Mouse (Mus musculus) kidney, embryonic 14.5 days (tissue): ENCODE measurements around the gene Pard3b. TPM values are rescaled to one million over a fixed set of nuclear protein-coding genes. Genes with fewer than 3 reads are reported as not detected.

ENCODE experiments used
- ATAC-seq: fragments of 200-750 bp; cut with Nextera tagmentation; 2 replicates; pipeline ENCODE4 v1.8.0; 2017; ENCODE audit warnings: moderate number of reproducible peaks, mild to moderate bottlenecking, moderate TSS enrichment, moderate library complexity; ENCODE audit not compliant: low FRiP score, low TSS enrichment
- H3K27ac ChIP-seq: fragments of 300-500 bp; sonication (generic); 2 replicates; pipeline ENCODE4 v1.5.1; 2014; ENCODE audit warnings: low read depth, mild to moderate bottlenecking, low read length, moderate library complexity, mixed read lengths
- H3K27me3 ChIP-seq: fragments of 300-500 bp; sonication (generic); 2 replicates; pipeline ENCODE4 v1.6.1; 2014; ENCODE audit warnings: mild to moderate bottlenecking, low read length; ENCODE audit not compliant: control insufficient read depth, insufficient read depth
- H3K36me3 ChIP-seq: fragments of 300-500 bp; sonication (generic); 2 replicates; pipeline ENCODE4 v1.6.1; 2014; ENCODE audit warnings: low read length, mixed read lengths; ENCODE audit not compliant: control insufficient read depth, insufficient read depth
- H3K4me1 ChIP-seq: fragments of 300-500 bp; sonication (generic); 2 replicates; pipeline ENCODE4 v1.6.1; 2014; ENCODE audit warnings: low read length, mixed read lengths; ENCODE audit not compliant: control insufficient read depth, insufficient read depth
- H3K4me2 ChIP-seq: fragments of 300-500 bp; sonication (generic); replicated peaks from 2 replicates; pipeline ENCODE4 v1.6.1; 2014; ENCODE audit warnings: low read depth, mild to moderate bottlenecking, low read length
- H3K4me3 ChIP-seq: fragments of 300-500 bp; sonication (generic); 2 replicates; pipeline ENCODE4 v1.5.1; 2014; ENCODE audit warnings: mild to moderate bottlenecking, low read length
- H3K9ac ChIP-seq: fragments of 300-500 bp; sonication (generic); 2 replicates; pipeline ENCODE4 v1.6.1; 2014; ENCODE audit warnings: low read depth, mild to moderate bottlenecking, low read length, moderate library complexity
- H3K9me3 ChIP-seq: fragments of 300-500 bp; sonication (generic); 2 replicates; pipeline ENCODE4 v1.6.1; 2016; ENCODE audit warnings: low read length; ENCODE audit not compliant: control insufficient read depth
- WGBS: fragments of 180-500 bp; shearing (Covaris S2); extraction: QIAGEN DNeasy Blood & Tissue Kit; methylation state at CpG from one replicate; pipeline ENCODE4 v1.1.7; 2014; 5-methylcytosine and 5-hydroxymethylcytosine counted together
- polyA plus RNA-seq: library from polyadenylated mRNA; unstranded; fragments of >200 nt; fragmentation: Nextera tagmentation; extraction: Ambion mirVana; gene quantifications from 2 replicates; pipeline ENCODE4 v1.2.1, GENCODE M21; 2014

Pard3b gene
- polyA plus RNA-seq, 1 experiment from 2014 or later = 22.4 TPM

- Histone ChIP-seq H3K4me1 (no peaks in the 10 kb centered on the region), H3K4me3 (no peak overlapping the region), H3K27ac (no peak overlapping the region), H3K9ac (no peak overlapping the region), H3K4me2 (no peak overlapping the region), H3K9me3 (no peaks in the 10 kb centered on the region), H3K27me3 (no peaks in the 10 kb centered on the region), H3K36me3 (no peaks in the 10 kb centered on the region)
- WGBS = 87% methylated on average over 2 of the region's 2 CpGs
- no peak for ATAC-seq
These were observed 574.7 kb downstream of the Pard3b start for GRCm38 (mm10) chr1:62213285-62213684.

DNA sequence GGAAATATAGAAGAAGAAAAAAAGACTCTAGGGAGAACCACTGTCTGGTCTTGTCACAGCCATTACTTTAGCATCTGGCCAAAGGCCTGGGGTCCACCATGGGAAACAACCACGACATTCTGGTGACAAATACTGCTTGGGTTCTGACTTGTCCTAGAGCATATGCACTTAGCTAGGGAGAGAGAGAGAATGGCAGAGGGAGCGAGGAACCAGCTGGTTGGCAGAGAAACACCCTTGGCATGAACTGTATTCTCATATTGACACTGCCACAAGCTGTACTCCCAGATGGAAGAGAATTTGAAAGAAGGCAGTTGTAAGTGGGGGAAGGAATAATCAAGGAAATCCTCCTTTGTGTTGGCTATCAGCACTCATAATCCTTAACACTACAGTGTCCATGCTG is 577.2 kb downstream of the Pard3b start:
- H3K36me3 ChIP-seq = no peaks in the 10 kb centered on the region
- no peak overlapping the region for H3K27ac ChIP-seq
- H3K4me3 ChIP-seq = no peak overlapping the region
- H3K9me3 ChIP-seq = no peaks in the 10 kb centered on the region
- 70% methylated on average over 2 of the region's 2 CpGs for WGBS
- no peak for ATAC-seq
- H3K27me3 ChIP-seq = no peaks in the 10 kb centered on the region
- no peak overlapping the region for H3K9ac ChIP-seq
- H3K4me1 ChIP-seq = no peaks in the 10 kb centered on the region
- no peak overlapping the region for H3K4me2 ChIP-seq

GRCm38 (mm10) chr1:62216568-62216967 is 577.9 kb downstream of the Pard3b start:
- Histone ChIP-seq H3K4me1 (no peaks in the 10 kb centered on the region), H3K9me3 (no peaks in the 10 kb centered on the region), H3K4me2 (no peak overlapping the region), H3K4me3 (no peak overlapping the region), H3K27me3 (no peaks in the 10 kb centered on the region), H3K27ac (no peak overlapping the region), H3K36me3 (no peaks in the 10 kb centered on the region), H3K9ac (no peak overlapping the region)
- 60% methylated on average over 4 of the region's 4 CpGs for WGBS
- ATAC-seq = no peak

- H3K9ac ChIP-seq = no peak overlapping the region
- no peak overlapping the region for H3K27ac ChIP-seq
- no peaks in the 10 kb centered on the region for H3K27me3 ChIP-seq
- H3K4me2 ChIP-seq = no peak overlapping the region
- 86% methylated on average over 5 of the region's 5 CpGs for whole genome bisulfite sequencing
- ATAC-seq = no peak
- H3K4me3 ChIP-seq = no peak overlapping the region
- no peaks in the 10 kb centered on the region for H3K9me3 ChIP-seq
- H3K36me3 ChIP-seq = no peaks in the 10 kb centered on the region
- H3K4me1 ChIP-seq = no peaks in the 10 kb centered on the region
These were observed 590.5 kb downstream of the Pard3b start for GRCm38 (mm10) chr1:62229129-62229528.

GRCm38 (mm10) chr1:62234039-62234438 is 595.4 kb downstream of the Pard3b start:
- H3K4me1 ChIP-seq = no peaks in the 10 kb centered on the region
- H3K27ac ChIP-seq = no peak overlapping the region
- no peak overlapping the region for H3K4me3 ChIP-seq
- WGBS = 40% methylated on average over 1 of the region's 1 CpGs
- no peaks in the 10 kb centered on the region for H3K36me3 ChIP-seq
- no peak overlapping the region for H3K9ac ChIP-seq
- no peak overlapping the region for H3K4me2 ChIP-seq
- no peaks in the 10 kb centered on the region for H3K9me3 ChIP-seq
- no peaks in the 10 kb centered on the region for H3K27me3 ChIP-seq
- no peak for ATAC-seq

DNA sequence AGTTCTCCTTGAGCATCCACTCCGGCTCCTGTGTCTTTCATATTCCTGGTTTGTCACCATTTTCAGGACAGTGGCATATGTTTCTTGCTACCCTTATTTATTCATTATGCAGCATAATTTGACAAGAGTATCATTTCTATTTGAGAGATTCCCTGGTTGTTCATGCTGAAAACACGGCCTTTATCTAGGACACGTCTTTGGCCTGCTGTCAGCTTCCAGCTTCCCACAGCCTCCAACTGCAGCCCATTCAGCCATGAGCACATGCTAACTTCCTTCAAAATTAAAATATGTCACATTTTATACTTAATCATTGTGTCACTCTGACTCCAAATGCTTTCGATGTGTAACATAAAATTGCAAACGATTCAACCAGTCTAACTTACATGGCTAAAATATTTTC is 596.5 kb downstream of the Pard3b start:
- Histone ChIP-seq H3K27ac (no peak overlapping the region), H3K4me2 (no peak overlapping the region), H3K4me3 (no peak overlapping the region), H3K36me3 (no peaks in the 10 kb centered on the region), H3K9me3 (no peaks in the 10 kb centered on the region), H3K9ac (no peak overlapping the region), H3K4me1 (no peaks in the 10 kb centered on the region), H3K27me3 (no peaks in the 10 kb centered on the region)
- ATAC-seq = no peak
- 92% methylated on average over 5 of the region's 5 CpGs for WGBS

- Histone ChIP-seq H3K36me3 (no peaks in the 10 kb centered on the region), H3K9me3 (no peaks in the 10 kb centered on the region), H3K9ac (no peak overlapping the region), H3K27ac (no peak overlapping the region), H3K4me3 (no peak overlapping the region), H3K27me3 (no peaks in the 10 kb centered on the region), H3K4me1 (no peaks in the 10 kb centered on the region), H3K4me2 (no peak overlapping the region)
- WGBS = 43% methylated on average over 12 of the region's 12 CpGs
- ATAC-seq = no peak
These were observed 605.8 kb downstream of the Pard3b start for GRCm38 (mm10) chr1:62244191-62244984.

- no peaks in the 10 kb centered on the region for H3K27me3 ChIP-seq
- no peaks in the 10 kb centered on the region for H3K36me3 ChIP-seq
- no peak overlapping the region for H3K27ac ChIP-seq
- no peak for ATAC-seq
- H3K4me1 ChIP-seq = no peaks in the 10 kb centered on the region
- 90% methylated on average over 1 of the region's 1 CpGs for WGBS
- H3K9ac ChIP-seq = no peak overlapping the region
- H3K4me3 ChIP-seq = no peak overlapping the region
- no peaks in the 10 kb centered on the region for H3K9me3 ChIP-seq
- H3K4me2 ChIP-seq = no peak overlapping the region
These were observed 613.8 kb downstream of the Pard3b start for GRCm38 (mm10) chr1:62252432-62252831.

DNA sequence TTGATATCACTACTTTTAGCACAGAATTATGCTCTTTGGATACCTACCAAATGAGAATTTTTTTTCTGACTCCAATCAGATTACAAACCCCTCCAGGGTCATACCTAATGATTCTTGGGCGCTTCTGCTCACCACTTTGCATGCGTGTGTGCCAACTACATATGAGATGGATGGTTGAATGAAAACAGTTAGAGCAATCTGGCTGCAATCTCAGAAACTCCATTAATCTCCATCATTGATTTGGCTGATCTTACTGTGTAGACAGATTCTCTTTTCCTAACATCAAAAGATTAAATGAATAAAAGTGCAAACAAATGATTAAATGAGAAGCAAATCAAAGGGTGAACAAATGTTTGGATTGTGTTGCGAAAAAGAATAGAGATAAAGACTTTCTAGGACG is 615.7 kb downstream of the Pard3b start:
- no peak overlapping the region for H3K4me3 ChIP-seq
- no peak for ATAC-seq
- H3K9me3 ChIP-seq = no peaks in the 10 kb centered on the region
- H3K27me3 ChIP-seq = no peaks in the 10 kb centered on the region
- no peaks in the 10 kb centered on the region for H3K4me1 ChIP-seq
- no peaks in the 10 kb centered on the region for H3K36me3 ChIP-seq
- 88% methylated on average over 4 of the region's 4 CpGs for WGBS
- no peak overlapping the region for H3K4me2 ChIP-seq
- H3K9ac ChIP-seq = no peak overlapping the region
- no peak overlapping the region for H3K27ac ChIP-seq
